In genomic region chr5:24474025-24474722, GRCm38 (mm10) we compare ENCODE assay signal across 8 mouse cellular contexts. TPM values are rescaled to one million over a fixed set of nuclear protein-coding genes. Genes with fewer than 3 reads are reported as not detected.
A peak's percentile ranks its signal among the peaks of the same experiment; 100 is the strongest.
DNase-seq lines count a peak whose midpoint lies in the region; ATAC-seq and TF ChIP-seq lines count a peak whose summit lies in the region.

No protein-coding gene starts in this region.

- no peak for TF ChIP-seq EP300 in heart, adult 2 months (IDR thresholded peaks at IDR 0.05; ENCODE audit: insufficient read depth, low read depth, low read length)
- no peak for TF ChIP-seq EP300 in liver, postnatal 0 days (IDR thresholded peaks at IDR 0.05; ENCODE audit: low read depth)

- H3K4me2 ChIP-seq in hindbrain, embryonic 11.5 days (replicated peaks; ENCODE audit: low read depth, low read length) = peak overlapping the region; percentile 78
- H3K4me2 ChIP-seq in liver, postnatal 0 days (ENCODE audit: low read depth, low read length) = peak overlapping the region; percentile 72
- H3K4me2 ChIP-seq in stomach, embryonic 14.5 days (replicated peaks; ENCODE audit: low read depth, low read length) = peak overlapping the region; percentile 84

- H3K9ac ChIP-seq in heart, adult 2 months (ENCODE audit: low read depth, low read length) = peak overlapping the region; percentile 71
- H3K9ac ChIP-seq in hindbrain, embryonic 11.5 days (ENCODE audit: low read depth, low read length) = peak overlapping the region; percentile 44; the same call in 1 of the 2 replicates
- no peak overlapping the region for H3K9ac ChIP-seq in liver, postnatal 0 days (replicated peaks)
- H3K9ac ChIP-seq in stomach, embryonic 14.5 days (replicated peaks; ENCODE audit: low read depth, low read length) = peak overlapping the region; percentile 43

- H3K4me1 ChIP-seq in heart, adult 2 months (ENCODE audit: control insufficient read depth, insufficient read depth, low read length) = peaks cover 8% of the 10 kb centered on the region
- peaks cover 17% of the 10 kb centered on the region for H3K4me1 ChIP-seq in hindbrain, embryonic 11.5 days (replicated peaks; ENCODE audit: control insufficient read depth, insufficient read depth, low read length)
- peaks cover 11% of the 10 kb centered on the region for H3K4me1 ChIP-seq in liver, postnatal 0 days (ENCODE audit: insufficient read depth)
- H3K4me1 ChIP-seq in stomach, embryonic 14.5 days (ENCODE audit: control insufficient read depth, insufficient read depth, low read length) = peaks cover 35% of the 10 kb centered on the region

- H3K36me3 ChIP-seq in heart, adult 2 months (ENCODE audit: control insufficient read depth, insufficient read depth, low read length) = no peaks in the 10 kb centered on the region
- H3K36me3 ChIP-seq in hindbrain, embryonic 11.5 days (ENCODE audit: control insufficient read depth, insufficient read depth, low read length) = no peaks in the 10 kb centered on the region
- H3K36me3 ChIP-seq in liver, postnatal 0 days (replicated peaks; ENCODE audit: insufficient read depth, low read length) = peaks cover 19% of the 10 kb centered on the region
- peaks cover 26% of the 10 kb centered on the region for H3K36me3 ChIP-seq in stomach, embryonic 14.5 days (ENCODE audit: control insufficient read depth, insufficient read depth, low read length)

- H3K9me3 ChIP-seq in hindbrain, embryonic 11.5 days (ENCODE audit: control insufficient read depth, low read length) = no peaks in the 10 kb centered on the region
- H3K9me3 ChIP-seq in liver, postnatal 0 days (ENCODE audit: low read length) = no peaks in the 10 kb centered on the region
- H3K9me3 ChIP-seq in stomach, embryonic 14.5 days (ENCODE audit: control insufficient read depth, low read depth, low read length) = no peaks in the 10 kb centered on the region

- no peaks in the 10 kb centered on the region for H3K27me3 ChIP-seq in heart, adult 2 months (ENCODE audit: control insufficient read depth, insufficient read depth, low read length)
- peaks cover 26% of the 10 kb centered on the region for H3K27me3 ChIP-seq in hindbrain, embryonic 11.5 days (ENCODE audit: control insufficient read depth, insufficient read depth, low read length)
- peaks cover 17% of the 10 kb centered on the region for H3K27me3 ChIP-seq in liver, postnatal 0 days (ENCODE audit: insufficient read depth, low read length)
- no peaks in the 10 kb centered on the region for H3K27me3 ChIP-seq in stomach, embryonic 14.5 days (ENCODE audit: control insufficient read depth, insufficient read depth, low read length)

- TF ChIP-seq POLR2A in heart, adult 2 months (IDR thresholded peaks at IDR 0.05; ENCODE audit: insufficient read depth, low read depth, low read length) = no peak
- no peak for TF ChIP-seq POLR2A in brain, embryonic 14.5 days (IDR thresholded peaks at IDR 0.05; ENCODE audit: borderline replicate concordance, extremely low read depth, insufficient read depth, insufficient read length, poor library complexity, severe bottlenecking)

- H3K79me2 ChIP-seq in heart, adult 2 months (replicated peaks; ENCODE audit: control insufficient read depth, insufficient read depth, low read length) = peaks cover 4% of the 10 kb centered on the region

- 23% methylated on average over 65 of the region's 77 CpGs for WGBS in heart, adult 2 months
- WGBS in hindbrain, embryonic 11.5 days = under 1% methylated on average over 64 of the region's 77 CpGs
- 6% methylated on average over 69 of the region's 77 CpGs for WGBS in liver, postnatal 0 days (ENCODE audit: insufficient replicate concordance)
- 3% methylated on average over 71 of the region's 77 CpGs for WGBS in stomach, embryonic 14.5 days

- peak overlapping the region; percentile 48 for H3K27ac ChIP-seq in heart, adult 2 months
- no peak overlapping the region for H3K27ac ChIP-seq in hindbrain, embryonic 11.5 days (ENCODE audit: low read depth, low read length)
- no peak overlapping the region for H3K27ac ChIP-seq in liver, postnatal 0 days (ENCODE audit: low read depth)
- peak overlapping the region; percentile 44; the same call in 1 of the 2 replicates for H3K27ac ChIP-seq in stomach, embryonic 14.5 days (ENCODE audit: low read length)

- peak; percentile 50; the same call in 1 of the 2 replicates for ATAC-seq in hindbrain, embryonic 11.5 days (ENCODE audit: low FRiP score)
- ATAC-seq in liver, postnatal 0 days = peak; percentile 18
- ATAC-seq in stomach, embryonic 14.5 days (ENCODE audit: insufficient number of reproducible peaks, insufficient read depth, low FRiP score, low read depth) = peak; percentile 34; the same call in 1 of the 2 replicates

- TF ChIP-seq CTCF in heart, adult 2 months (IDR thresholded peaks at IDR 0.05) = peak; percentile 21; the same call in 1 of the 2 replicates
- peak; percentile 5; the same call in 1 of the 2 replicates for TF ChIP-seq CTCF in brain, embryonic 14.5 days (IDR thresholded peaks at IDR 0.05; ENCODE audit: borderline replicate concordance, extremely low read depth, insufficient read depth, insufficient read length)
- no peak for TF ChIP-seq CTCF in liver, postnatal 0 days (IDR thresholded peaks at IDR 0.05; ENCODE audit: low read depth)

- intact Hi-C loops in heart, adult 2 months (cut with DNase I) = loop anchor here (5.0 kb wide), 1 partner anchor 307 kb away; no protein-coding TSS in a partner anchor

- H3K4me3 ChIP-seq in heart, adult 2 months = peak overlapping the region; percentile 53
- H3K4me3 ChIP-seq in hindbrain, embryonic 11.5 days (ENCODE audit: low read depth, low read length) = peak overlapping the region; percentile 36
- H3K4me3 ChIP-seq in liver, postnatal 0 days (ENCODE audit: low read depth, low read length) = peak overlapping the region; percentile 39
- peak overlapping the region; percentile 50 for H3K4me3 ChIP-seq in stomach, embryonic 14.5 days (ENCODE audit: low read depth, low read length)

- peak; percentile 21 to 63 for DNase-seq in heart, adult 2 months
- no peak for DNase-seq in heart, adult 11 months
- DNase-seq in brain, embryonic 14.5 days (ENCODE audit: low read depth) = no peak
- peak; percentile 57 for DNase-seq in hindbrain, embryonic 11.5 days (ENCODE audit: low spot score)
- DNase-seq in liver, postnatal 0 days = no peak
- DNase-seq in frontal cortex, postnatal 14 days (ENCODE audit: low spot score in 2 of 2) = no peak
- DNase-seq in right cerebral cortex, adult 18-20 months = no peak

RNA-seq across cellular contexts. Expression of gene Agap3, which starts 22.2 kb away (rescaled TPM):
- 100 to 1,000 TPM in 1 of 2 experiments, 10 to 100 TPM in 1; 88.4 to 103 TPM for total RNA-seq in heart, adult 2 months (2021)
- 78.1 and 102 TPM in 2 replicates for polyA plus RNA-seq in heart, adult 2 months (2012; rRNA removed)
- 176 and 244 TPM in 2 replicates for polyA plus RNA-seq in brain, embryonic 14.5 days (2012; rRNA removed)
- 38.8 and 50.1 TPM in 2 replicates for polyA plus RNA-seq in hindbrain, embryonic 11.5 days (2014; fragmentation: Nextera tagmentation; extraction: Ambion mirVana)
- 8.3 and 9.1 TPM in 2 replicates for polyA plus RNA-seq in liver, postnatal 0 days (2015; fragmentation: Nextera tagmentation; extraction: Ambion mirVana)
- 25.3 and 25.6 TPM in 2 replicates for polyA plus RNA-seq in stomach, embryonic 14.5 days (2014; fragmentation: Nextera tagmentation; extraction: Ambion mirVana)

RNA-seq across cellular contexts. Expression of gene Tmub1, which starts 26.5 kb away (rescaled TPM):
- total RNA-seq in heart, adult 2 months (2021) = 10 to 100 TPM; 10.4 to 13.9 TPM
- polyA plus RNA-seq in heart, adult 2 months (2012; rRNA removed) = 28.5 and 34.0 TPM in 2 replicates
- polyA plus RNA-seq in brain, embryonic 14.5 days (2012; rRNA removed) = 60.7 and 67.7 TPM in 2 replicates
- 30.0 and 33.6 TPM in 2 replicates for polyA plus RNA-seq in hindbrain, embryonic 11.5 days (2014; fragmentation: Nextera tagmentation; extraction: Ambion mirVana)
- polyA plus RNA-seq in liver, postnatal 0 days (2015; fragmentation: Nextera tagmentation; extraction: Ambion mirVana) = 5.2 and 5.5 TPM in 2 replicates
- 25.5 and 27.6 TPM in 2 replicates for polyA plus RNA-seq in stomach, embryonic 14.5 days (2014; fragmentation: Nextera tagmentation; extraction: Ambion mirVana)

RNA-seq across cellular contexts. Expression of gene Fastk, which starts 29.1 kb away (rescaled TPM):
- 100 to 1,000 TPM; 287 to 328 TPM for total RNA-seq in heart, adult 2 months (2021)
- 609 and 613 TPM in 2 replicates for polyA plus RNA-seq in heart, adult 2 months (2012; rRNA removed)
- polyA plus RNA-seq in brain, embryonic 14.5 days (2012; rRNA removed) = 152 and 248 TPM in 2 replicates
- 86.7 and 88.5 TPM in 2 replicates for polyA plus RNA-seq in hindbrain, embryonic 11.5 days (2014; fragmentation: Nextera tagmentation; extraction: Ambion mirVana)
- polyA plus RNA-seq in liver, postnatal 0 days (2015; fragmentation: Nextera tagmentation; extraction: Ambion mirVana) = 40.6 and 46.9 TPM in 2 replicates
- polyA plus RNA-seq in stomach, embryonic 14.5 days (2014; fragmentation: Nextera tagmentation; extraction: Ambion mirVana) = 98.5 and 102 TPM in 2 replicates

RNA-seq across cellular contexts. Expression of gene Slc4a2, which starts 50.5 kb away (rescaled TPM):
- 10 to 100 TPM; 22.4 to 25.9 TPM for total RNA-seq in heart, adult 2 months (2021)
- polyA plus RNA-seq in heart, adult 2 months (2012; rRNA removed) = 37.9 and 41.2 TPM in 2 replicates
- polyA plus RNA-seq in brain, embryonic 14.5 days (2012; rRNA removed) = 38.9 and 41.4 TPM in 2 replicates
- 14.3 and 17.9 TPM in 2 replicates for polyA plus RNA-seq in hindbrain, embryonic 11.5 days (2014; fragmentation: Nextera tagmentation; extraction: Ambion mirVana)
- polyA plus RNA-seq in liver, postnatal 0 days (2015; fragmentation: Nextera tagmentation; extraction: Ambion mirVana) = 7.5 and 8.3 TPM in 2 replicates
- polyA plus RNA-seq in stomach, embryonic 14.5 days (2014; fragmentation: Nextera tagmentation; extraction: Ambion mirVana) = 30.6 and 32.2 TPM in 2 replicates

RNA-seq across cellular contexts. Expression of gene Cdk5, which starts 50.8 kb away (rescaled TPM):
- 10 to 100 TPM; 19.9 to 21.7 TPM for total RNA-seq in heart, adult 2 months (2021)
- 42.7 and 51.8 TPM in 2 replicates for polyA plus RNA-seq in heart, adult 2 months (2012; rRNA removed)
- 159 and 252 TPM in 2 replicates for polyA plus RNA-seq in brain, embryonic 14.5 days (2012; rRNA removed)
- polyA plus RNA-seq in hindbrain, embryonic 11.5 days (2014; fragmentation: Nextera tagmentation; extraction: Ambion mirVana) = 56.3 and 62.4 TPM in 2 replicates
- 11.5 and 13.1 TPM in 2 replicates for polyA plus RNA-seq in liver, postnatal 0 days (2015; fragmentation: Nextera tagmentation; extraction: Ambion mirVana)
- 46.4 and 47.7 TPM in 2 replicates for polyA plus RNA-seq in stomach, embryonic 14.5 days (2014; fragmentation: Nextera tagmentation; extraction: Ambion mirVana)

Comparison
In these comparisons a context has a peak if more than half of its experiments do, and no peak if none do; other contexts are left out.
1. DNase-seq: peak in heart, adult 2 months (2 of 2) and hindbrain, embryonic 11.5 days (single experiment); none in heart, adult 11 months (single experiment), brain, embryonic 14.5 days (single experiment), liver, postnatal 0 days (single experiment), frontal cortex, postnatal 14 days (0 of 2) and right cerebral cortex, adult 18-20 months (single experiment).
2. H3K27ac ChIP-seq: peak in heart, adult 2 months (single experiment) and stomach, embryonic 14.5 days (single experiment); none in hindbrain, embryonic 11.5 days (single experiment) and liver, postnatal 0 days (single experiment).
3. Peak in every context shown above with its lines, with median percentiles within 50 percentile points of each other: H3K4me3 ChIP-seq, ATAC-seq and H3K4me2 ChIP-seq.